Mouse (Mus musculus): Measurements from ENCODE around the gene Ap4e1. TPM values are rescaled to one million over a fixed set of nuclear protein-coding genes. Genes with fewer than 3 reads are reported as not detected.
A peak's percentile ranks its signal among the peaks of the same experiment; 100 is the strongest.

The Ap4e1 gene
- 9.9 and 12.7 TPM in 2 replicates for polyA plus RNA-seq (2015; fragmentation: Nextera tagmentation; extraction: Ambion mirVana)

- under 1% methylated on average over 40 of the region's 40 CpGs for WGBS
- Histone ChIP-seq H3K27ac (ENCODE audit: low read length) (peak within 1 kb of the TSS; percentile 73; the same call in 1 of the 2 replicates), H3K4me3 (replicated peaks; ENCODE audit: low read length) (peak within 1 kb of the TSS; percentile 79), H3K36me3 (ENCODE audit: control insufficient read depth, insufficient read depth, low read length) (peaks cover 4% of the 10 kb centered on the region; the same call in 1 of the 2 replicates), H3K9me3 (replicated peaks; ENCODE audit: control insufficient read depth, low read length) (no peaks in the 10 kb centered on the region), H3K4me1 (ENCODE audit: control insufficient read depth, insufficient read depth, low read length) (peaks cover 13% of the 10 kb centered on the region), H3K9ac (ENCODE audit: low read length) (peak within 1 kb of the TSS; percentile 83), H3K27me3 (ENCODE audit: control insufficient read depth, insufficient read depth, low read length) (no peaks in the 10 kb centered on the region), H3K4me2 (ENCODE audit: low read depth, low read length) (peak within 1 kb of the TSS; percentile 70)
- ATAC-seq (ENCODE audit: insufficient read depth, low FRiP score), result peak; percentile 90
Observed at GRCm38 (mm10) chr2:127008469-127008998, at the start of gene Ap4e1. TSS of gene Ap4e1 (plus strand) at chr2:127008717.

- H3K4me1 ChIP-seq (ENCODE audit: control insufficient read depth, insufficient read depth, low read length), result no peaks in the 10 kb centered on the region
- H3K9ac ChIP-seq (ENCODE audit: low read length), result no peak overlapping the region
- H3K27me3 ChIP-seq (ENCODE audit: control insufficient read depth, insufficient read depth, low read length), result no peaks in the 10 kb centered on the region
- 59% methylated on average over 2 of the region's 2 CpGs for WGBS
- no peaks in the 10 kb centered on the region for H3K36me3 ChIP-seq (ENCODE audit: control insufficient read depth, insufficient read depth, low read length)
- H3K9me3 ChIP-seq (replicated peaks; ENCODE audit: control insufficient read depth, low read length), result no peaks in the 10 kb centered on the region
- no peak overlapping the region for H3K4me2 ChIP-seq (ENCODE audit: low read depth, low read length)
- no peak overlapping the region for H3K4me3 ChIP-seq (replicated peaks; ENCODE audit: low read length)
- ATAC-seq (ENCODE audit: insufficient read depth, low FRiP score), result no peak
- no peak overlapping the region for H3K27ac ChIP-seq (ENCODE audit: low read length)
Observed at GRCm38 (mm10) chr2:126961696-126962095, 46.8 kb upstream of the Ap4e1 start.

GRCm38 (mm10) chr2:126977428-126977827 is 31.1 kb upstream of the Ap4e1 start:
- ATAC-seq (ENCODE audit: insufficient read depth, low FRiP score), result no peak
- Histone ChIP-seq H3K4me3 (replicated peaks; ENCODE audit: low read length) (no peak overlapping the region), H3K9me3 (replicated peaks; ENCODE audit: control insufficient read depth, low read length) (no peaks in the 10 kb centered on the region), H3K4me1 (ENCODE audit: control insufficient read depth, insufficient read depth, low read length) (no peaks in the 10 kb centered on the region), H3K36me3 (ENCODE audit: control insufficient read depth, insufficient read depth, low read length) (no peaks in the 10 kb centered on the region), H3K27ac (ENCODE audit: low read length) (no peak overlapping the region), H3K4me2 (ENCODE audit: low read depth, low read length) (no peak overlapping the region), H3K27me3 (ENCODE audit: control insufficient read depth, insufficient read depth, low read length) (no peaks in the 10 kb centered on the region), H3K9ac (ENCODE audit: low read length) (no peak overlapping the region)
- 54% methylated on average over 6 of the region's 6 CpGs for WGBS

- no peaks in the 10 kb centered on the region for H3K4me1 ChIP-seq (ENCODE audit: control insufficient read depth, insufficient read depth, low read length)
- no peaks in the 10 kb centered on the region for H3K27me3 ChIP-seq (ENCODE audit: control insufficient read depth, insufficient read depth, low read length)
- no peaks in the 10 kb centered on the region for H3K9me3 ChIP-seq (replicated peaks; ENCODE audit: control insufficient read depth, low read length)
- H3K4me3 ChIP-seq (replicated peaks; ENCODE audit: low read length), result no peak overlapping the region
- H3K27ac ChIP-seq (ENCODE audit: low read length), result no peak overlapping the region
- H3K4me2 ChIP-seq (ENCODE audit: low read depth, low read length), result no peak overlapping the region
- H3K9ac ChIP-seq (ENCODE audit: low read length), result no peak overlapping the region
- ATAC-seq (ENCODE audit: insufficient read depth, low FRiP score), result no peak
- no peaks in the 10 kb centered on the region for H3K36me3 ChIP-seq (ENCODE audit: control insufficient read depth, insufficient read depth, low read length)
- WGBS, result 76% methylated on average over 4 of the region's 4 CpGs
Observed at GRCm38 (mm10) chr2:126983221-126983620, 25.3 kb upstream of the Ap4e1 start.

GRCm38 (mm10) chr2:126989919-126990318 is 18.6 kb upstream of the Ap4e1 start:
- WGBS, result 60% methylated on average over 6 of the region's 6 CpGs
- Histone ChIP-seq H3K27ac (ENCODE audit: low read length) (no peak overlapping the region), H3K4me1 (ENCODE audit: control insufficient read depth, insufficient read depth, low read length) (no peaks in the 10 kb centered on the region), H3K9me3 (replicated peaks; ENCODE audit: control insufficient read depth, low read length) (no peaks in the 10 kb centered on the region), H3K4me2 (ENCODE audit: low read depth, low read length) (no peak overlapping the region), H3K9ac (ENCODE audit: low read length) (no peak overlapping the region), H3K27me3 (ENCODE audit: control insufficient read depth, insufficient read depth, low read length) (no peaks in the 10 kb centered on the region), H3K4me3 (replicated peaks; ENCODE audit: low read length) (no peak overlapping the region), H3K36me3 (ENCODE audit: control insufficient read depth, insufficient read depth, low read length) (no peaks in the 10 kb centered on the region)
- ATAC-seq (ENCODE audit: insufficient read depth, low FRiP score), result peak; percentile 33; the same call in 1 of the 2 replicates

GRCm38 (mm10) chr2:126992742-126993141 is 15.8 kb upstream of the Ap4e1 start:
- no peak overlapping the region for H3K4me2 ChIP-seq (ENCODE audit: low read depth, low read length)
- no peaks in the 10 kb centered on the region for H3K27me3 ChIP-seq (ENCODE audit: control insufficient read depth, insufficient read depth, low read length)
- WGBS, result 39% methylated on average over 12 of the region's 12 CpGs
- no peak overlapping the region for H3K9ac ChIP-seq (ENCODE audit: low read length)
- no peaks in the 10 kb centered on the region for H3K4me1 ChIP-seq (ENCODE audit: control insufficient read depth, insufficient read depth, low read length)
- ATAC-seq (ENCODE audit: insufficient read depth, low FRiP score), result no peak
- H3K36me3 ChIP-seq (ENCODE audit: control insufficient read depth, insufficient read depth, low read length), result no peaks in the 10 kb centered on the region
- 0 out of 2 replicates have a peak overlapping the region, but pooled peaks have one; percentile 46 for H3K27ac ChIP-seq (ENCODE audit: low read length)
- no peak overlapping the region for H3K4me3 ChIP-seq (replicated peaks; ENCODE audit: low read length)
- H3K9me3 ChIP-seq (replicated peaks; ENCODE audit: control insufficient read depth, low read length), result no peaks in the 10 kb centered on the region

GRCm38 (mm10) chr2:126994384-126995166 is 13.9 kb upstream of the Ap4e1 start:
- no peaks in the 10 kb centered on the region for H3K27me3 ChIP-seq (ENCODE audit: control insufficient read depth, insufficient read depth, low read length)
- no peaks in the 10 kb centered on the region for H3K4me1 ChIP-seq (ENCODE audit: control insufficient read depth, insufficient read depth, low read length)
- H3K9me3 ChIP-seq (replicated peaks; ENCODE audit: control insufficient read depth, low read length), result no peaks in the 10 kb centered on the region
- 51% methylated on average over 6 of the region's 6 CpGs for WGBS
- H3K36me3 ChIP-seq (ENCODE audit: control insufficient read depth, insufficient read depth, low read length), result no peaks in the 10 kb centered on the region
- no peak for ATAC-seq (ENCODE audit: insufficient read depth, low FRiP score)
- H3K9ac ChIP-seq (ENCODE audit: low read length), result no peak overlapping the region
- no peak overlapping the region for H3K4me3 ChIP-seq (replicated peaks; ENCODE audit: low read length)
- no peak overlapping the region for H3K4me2 ChIP-seq (ENCODE audit: low read depth, low read length)
- H3K27ac ChIP-seq (ENCODE audit: low read length), result no peak overlapping the region

GRCm38 (mm10) chr2:126996737-126997136 is 11.8 kb upstream of the Ap4e1 start:
- Histone ChIP-seq H3K27ac (ENCODE audit: low read length) (no peak overlapping the region), H3K4me3 (replicated peaks; ENCODE audit: low read length) (peak overlapping the region; percentile 11; the same call in 1 of the 2 replicates), H3K4me2 (ENCODE audit: low read depth, low read length) (peak overlapping the region; percentile 47), H3K36me3 (ENCODE audit: control insufficient read depth, insufficient read depth, low read length) (no peaks in the 10 kb centered on the region), H3K4me1 (ENCODE audit: control insufficient read depth, insufficient read depth, low read length) (no peaks in the 10 kb centered on the region), H3K9me3 (replicated peaks; ENCODE audit: control insufficient read depth, low read length) (no peaks in the 10 kb centered on the region), H3K9ac (ENCODE audit: low read length) (0 out of 2 replicates have a peak overlapping the region, but pooled peaks have one; percentile 51), H3K27me3 (ENCODE audit: control insufficient read depth, insufficient read depth, low read length) (no peaks in the 10 kb centered on the region)
- WGBS, result 17% methylated on average over 5 of the region's 5 CpGs
- ATAC-seq (ENCODE audit: insufficient read depth, low FRiP score), result peak; percentile 75

GRCm38 (mm10) chr2:126998219-126998618 is 10.3 kb upstream of the Ap4e1 start:
- H3K4me1 ChIP-seq (ENCODE audit: control insufficient read depth, insufficient read depth, low read length), result no peaks in the 10 kb centered on the region
- H3K4me2 ChIP-seq (ENCODE audit: low read depth, low read length), result no peak overlapping the region
- no peak for ATAC-seq (ENCODE audit: insufficient read depth, low FRiP score)
- H3K9me3 ChIP-seq (replicated peaks; ENCODE audit: control insufficient read depth, low read length), result no peaks in the 10 kb centered on the region
- no peak overlapping the region for H3K27ac ChIP-seq (ENCODE audit: low read length)
- no peak overlapping the region for H3K9ac ChIP-seq (ENCODE audit: low read length)
- 75% methylated on average over 7 of the region's 7 CpGs for WGBS
- no peaks in the 10 kb centered on the region for H3K36me3 ChIP-seq (ENCODE audit: control insufficient read depth, insufficient read depth, low read length)
- no peaks in the 10 kb centered on the region for H3K27me3 ChIP-seq (ENCODE audit: control insufficient read depth, insufficient read depth, low read length)
- no peak overlapping the region for H3K4me3 ChIP-seq (replicated peaks; ENCODE audit: low read length)

Data from stomach, embryonic 16.5 days (tissue).